Mouse (Mus musculus): ENCODE data around the gene Slc37a1. TPM values are rescaled to one million over a fixed set of nuclear protein-coding genes. Genes with fewer than 3 reads are reported as not detected.
"Not testable (repeated sequence)": the region's sequence is repeated elsewhere in the genome, so short reads cannot be mapped to it uniquely, and the experiment has no call there.

The Slc37a1 gene
- total RNA-seq, 1 experiment from 2014 or later: 15.5 TPM

DNA sequence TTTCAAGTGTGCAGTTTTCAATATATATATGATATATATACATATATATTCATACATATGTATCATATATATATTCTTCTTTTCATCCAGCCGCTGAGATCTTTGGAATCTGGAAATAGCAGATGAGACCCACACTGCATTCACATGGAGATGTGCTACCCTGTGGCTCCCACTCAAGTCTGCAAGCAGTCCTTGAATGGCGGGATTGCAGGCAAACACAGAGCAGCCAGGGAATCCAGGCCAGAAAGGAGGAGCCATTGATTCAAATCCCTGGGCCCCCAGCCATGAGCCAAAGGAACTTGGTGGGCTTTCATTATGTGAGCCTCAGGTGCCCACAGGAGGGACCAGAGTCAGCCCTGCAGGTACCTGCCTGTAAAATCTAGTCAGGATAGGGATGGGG is 66.7 kb downstream of the Slc37a1 start:
- no peak for DNase-seq

- DNase-seq: not testable (repeated sequence)
Observed at GRCm38 (mm10) chr17:31354684-31355083, 68.1 kb downstream of the Slc37a1 start.

DNA sequence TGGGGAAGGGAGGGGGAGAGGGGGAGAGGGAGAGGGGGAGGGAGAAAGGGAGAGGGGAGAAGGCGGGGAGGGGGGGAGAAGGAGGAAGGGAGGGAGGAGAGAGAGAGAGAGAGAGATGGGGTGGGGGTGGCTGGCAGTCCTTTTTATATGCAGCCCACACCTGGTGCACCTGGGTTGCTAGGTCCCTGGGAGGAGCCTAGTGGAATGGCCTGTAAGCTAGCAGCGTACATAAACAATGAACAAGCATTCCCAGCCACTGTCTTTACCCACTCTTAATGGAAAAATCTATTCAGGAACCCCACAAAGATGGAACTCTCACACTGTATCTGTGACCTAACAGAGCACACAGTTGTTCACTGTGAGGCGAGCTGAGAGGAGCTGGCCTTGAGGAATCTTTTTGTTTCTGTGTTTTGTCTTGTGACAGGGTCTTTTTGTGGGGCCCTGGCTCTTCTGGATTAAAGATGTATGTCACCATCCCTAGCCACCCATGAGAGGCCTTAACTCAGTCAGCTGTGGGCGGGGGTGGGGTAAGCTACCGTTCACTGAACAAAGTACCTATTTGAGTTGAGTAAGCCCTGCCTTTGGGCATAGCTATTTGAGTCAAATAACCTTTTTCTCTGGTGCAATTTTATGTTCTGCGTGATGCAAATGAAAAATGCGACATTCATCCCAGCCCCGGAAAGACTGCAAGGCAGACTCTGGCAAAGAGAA is 69.4 kb downstream of the Slc37a1 start:
- DNase-seq: no peak

GRCm38 (mm10) chr17:31360582-31360981 is 74.0 kb downstream of the Slc37a1 start:
- DNase-seq: no peak

- no peak for DNase-seq
Observed at GRCm38 (mm10) chr17:31365586-31366166, 79.1 kb downstream of the Slc37a1 start.

DNA sequence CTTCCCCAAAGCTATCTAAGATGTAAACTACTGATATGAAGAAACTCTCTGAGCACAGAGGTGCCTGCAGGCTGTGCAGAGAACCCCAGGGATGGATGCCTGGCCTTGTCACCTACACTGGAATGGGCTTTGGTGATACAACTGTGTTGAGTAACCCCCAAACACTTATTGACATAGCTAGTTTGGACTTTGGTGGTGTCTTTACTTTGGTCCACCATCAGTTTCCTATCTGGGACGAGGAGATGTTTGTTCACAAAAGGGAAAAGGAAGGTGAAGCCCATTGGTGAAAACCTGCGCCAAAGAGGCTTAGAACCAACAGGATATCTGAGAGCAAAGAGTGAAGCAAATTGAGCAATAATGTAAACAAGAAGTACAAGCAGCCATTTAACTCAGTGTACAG is 83.6 kb downstream of the Slc37a1 start:
- no peak for DNase-seq

- DNase-seq: no peak
Observed at GRCm38 (mm10) chr17:31370931-31371330, 84.3 kb downstream of the Slc37a1 start.

- DNase-seq: peak; percentile 41
Observed at GRCm38 (mm10) chr17:31377961-31378360, 91.4 kb downstream of the Slc37a1 start.

- DNase-seq: no peak
Observed at GRCm38 (mm10) chr17:31378361-31378761, 91.8 kb downstream of the Slc37a1 start.

GRCm38 (mm10) chr17:31379086-31379485 is 92.5 kb downstream of the Slc37a1 start:
- no peak for DNase-seq

DNA sequence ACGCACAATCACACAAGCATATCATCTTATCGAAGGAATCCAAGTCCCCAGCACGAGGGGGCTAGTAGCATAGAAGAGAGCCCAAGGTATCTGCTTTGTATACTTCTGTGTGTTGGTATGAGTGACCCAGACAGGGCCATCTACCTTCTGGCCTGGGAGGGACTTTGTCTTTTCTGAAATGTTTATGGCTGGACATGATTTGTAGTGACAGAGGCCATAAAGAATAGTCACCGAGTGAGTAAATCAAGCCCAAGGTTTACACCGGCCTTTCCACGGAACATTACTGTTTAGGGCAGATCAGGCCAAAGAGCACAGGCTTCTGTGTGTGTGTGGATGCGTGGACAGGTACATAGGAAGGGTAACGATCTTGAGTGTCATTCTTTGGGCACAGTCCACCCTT is 93.3 kb downstream of the Slc37a1 start:
- no peak for DNase-seq

DNA sequence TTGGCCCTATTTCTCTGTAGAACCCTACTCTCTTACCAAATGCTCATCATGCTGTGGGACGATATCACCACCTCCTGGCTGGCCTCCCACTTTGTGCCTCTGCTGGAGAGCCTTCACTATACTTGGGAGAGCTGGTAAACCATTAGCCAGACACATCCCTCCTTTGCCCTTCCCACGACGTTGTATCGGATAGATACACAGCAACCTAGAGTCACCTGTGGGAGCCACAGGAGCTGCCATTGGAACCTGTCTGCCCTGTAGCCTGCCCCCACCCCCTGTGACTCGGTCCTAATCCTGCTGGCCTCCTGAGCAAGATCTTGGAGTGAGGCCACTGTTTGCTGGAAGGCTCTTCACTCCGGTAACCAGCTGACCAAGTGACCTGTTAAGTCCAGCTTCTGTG is 96.7 kb downstream of the Slc37a1 start:
- DNase-seq: peak; percentile 26

GRCm38 (mm10) chr17:31384968-31385627 is 98.5 kb downstream of the Slc37a1 start:
- no peak for DNase-seq

GRCm38 (mm10) chr17:31385671-31386665 is 99.4 kb downstream of the Slc37a1 start, which contains the start of gene Pde9a:
Pde9a (plus strand) TSS chr17:31386210.
- DNase-seq: peak; percentile 74

GRCm38 (mm10) chr17:31386766-31387275 is 100.2 kb downstream of the Slc37a1 start:
- no peak for DNase-seq

- DNase-seq: no peak
Observed at GRCm38 (mm10) chr17:31389432-31390050, 102.9 kb downstream of the Slc37a1 start.

GRCm38 (mm10) chr17:31391462-31391861 is 104.9 kb downstream of the Slc37a1 start:
- no peak for DNase-seq

DNA sequence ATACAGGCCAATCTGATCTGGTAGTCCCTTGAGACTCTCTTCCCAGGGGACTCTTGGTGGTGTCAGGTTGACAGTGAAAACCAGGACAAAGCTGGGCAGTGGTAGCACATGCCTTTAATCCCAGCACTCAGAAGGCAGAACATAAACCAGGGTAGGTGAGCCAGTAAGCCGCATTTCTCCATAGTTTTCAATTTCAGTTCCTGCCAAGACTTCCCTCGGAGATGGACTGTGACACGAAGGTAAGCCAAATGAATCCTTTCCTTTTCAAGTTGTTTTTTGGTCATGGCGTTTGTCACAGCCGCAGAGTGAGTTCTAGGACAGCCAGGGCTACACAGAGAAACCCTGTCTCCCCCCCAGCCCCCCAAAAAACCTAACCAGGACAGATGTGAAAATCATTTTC is 105.4 kb downstream of the Slc37a1 start:
- no peak for DNase-seq

DNA sequence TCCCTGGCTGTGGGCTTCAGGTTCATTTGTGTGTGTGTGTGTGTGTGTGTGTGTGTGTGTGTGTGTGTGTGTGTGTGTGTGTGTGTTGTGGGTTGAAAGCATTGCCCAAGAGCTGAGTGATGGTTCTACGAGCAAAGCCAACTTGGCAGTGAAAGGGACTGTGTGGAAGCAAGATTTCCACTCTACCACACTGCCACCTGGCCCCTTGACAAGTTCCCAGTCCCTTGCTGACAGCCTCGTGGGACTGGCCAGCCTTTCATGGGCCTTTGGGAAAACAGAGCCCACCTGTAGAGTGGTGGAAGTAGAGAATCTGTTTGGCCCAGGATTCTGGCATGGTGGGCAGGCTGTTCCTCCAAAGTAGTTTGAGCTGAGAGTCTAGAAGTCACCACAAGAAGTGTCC is 107.2 kb downstream of the Slc37a1 start:
- DNase-seq: no peak

- DNase-seq: no peak
Observed at GRCm38 (mm10) chr17:31400294-31400693, 113.7 kb downstream of the Slc37a1 start.

Measured in adrenal gland, postnatal 25 days (tissue).